Mouse (Mus musculus) lung, embryonic 16.5 days (tissue): ENCODE measurements at regions not wholly inside any gene's neighbourhood (a gene's known extent, or its start where the extent isn't known, plus 50 kb on each side); places are given as distances from the start of the nearest gene placed in this dataset.

Experiments
- ATAC-seq: fragments of 200-750 bp; cut with Nextera tagmentation; 2 replicates; pipeline ENCODE4 v1.8.0; 2017; ENCODE audit warnings: low read depth, mild to moderate bottlenecking, moderate library complexity
- H3K27ac ChIP-seq: fragments of 300-500 bp; sonication (generic); 2 replicates; pipeline ENCODE4 v1.5.1; 2014; ENCODE audit warnings: mild to moderate bottlenecking, control low read depth, low read length
- H3K27me3 ChIP-seq: fragments of 300-500 bp; sonication (generic); 2 replicates; pipeline ENCODE4 v1.6.1; 2014; ENCODE audit warnings: low read depth, low read length, mixed read lengths; ENCODE audit not compliant: control insufficient read depth, insufficient read depth
- H3K36me3 ChIP-seq: fragments of 300-500 bp; sonication (generic); 2 replicates; pipeline ENCODE4 v1.6.1; 2014; ENCODE audit warnings: low read length; ENCODE audit not compliant: control insufficient read depth, insufficient read depth
- H3K4me1 ChIP-seq: fragments of 300-500 bp; sonication (generic); replicated peaks from 2 replicates; pipeline ENCODE4 v1.6.1; 2014; ENCODE audit warnings: low read length, mixed read lengths; ENCODE audit not compliant: control insufficient read depth, insufficient read depth
- H3K4me2 ChIP-seq: fragments of 300-500 bp; sonication (generic); 2 replicates; pipeline ENCODE4 v1.6.1; 2014; ENCODE audit warnings: low read depth, low read length, control low read depth
- H3K4me3 ChIP-seq: fragments of 300-500 bp; sonication (generic); 2 replicates; pipeline ENCODE4 v1.5.1; 2014; ENCODE audit warnings: mild to moderate bottlenecking, low read length, control low read depth
- H3K9ac ChIP-seq: fragments of 300-500 bp; sonication (generic); 2 replicates; pipeline ENCODE4 v1.6.1; 2014; ENCODE audit warnings: low read length, control low read depth
- H3K9me3 ChIP-seq: fragments of 300-500 bp; sonication (generic); 2 replicates; pipeline ENCODE4 v1.6.1; 2016; ENCODE audit warnings: low read length; ENCODE audit not compliant: control insufficient read depth
- WGBS: fragments of 180-500 bp; shearing (Covaris S2); extraction: QIAGEN DNeasy Blood & Tissue Kit; methylation state at CpG from one replicate; pipeline ENCODE4 v1.1.7; 2014; 5-methylcytosine and 5-hydroxymethylcytosine counted together

GRCm38 (mm10) chr4:106859476-106859875, 51.0 kb upstream of the Ssbp3 start:
- no peak overlapping the region for H3K4me3 ChIP-seq
- ATAC-seq = peak; percentile 36; the same call in 1 of the 2 replicates
- no peaks in the 10 kb centered on the region for H3K36me3 ChIP-seq
- H3K9me3 ChIP-seq = no peaks in the 10 kb centered on the region
- H3K9ac ChIP-seq = no peak overlapping the region
- H3K27me3 ChIP-seq = no peaks in the 10 kb centered on the region
- no peak overlapping the region for H3K4me2 ChIP-seq
- H3K27ac ChIP-seq = peak overlapping the region; percentile 42
- H3K4me1 ChIP-seq = peaks cover 37% of the 10 kb centered on the region

DNA sequence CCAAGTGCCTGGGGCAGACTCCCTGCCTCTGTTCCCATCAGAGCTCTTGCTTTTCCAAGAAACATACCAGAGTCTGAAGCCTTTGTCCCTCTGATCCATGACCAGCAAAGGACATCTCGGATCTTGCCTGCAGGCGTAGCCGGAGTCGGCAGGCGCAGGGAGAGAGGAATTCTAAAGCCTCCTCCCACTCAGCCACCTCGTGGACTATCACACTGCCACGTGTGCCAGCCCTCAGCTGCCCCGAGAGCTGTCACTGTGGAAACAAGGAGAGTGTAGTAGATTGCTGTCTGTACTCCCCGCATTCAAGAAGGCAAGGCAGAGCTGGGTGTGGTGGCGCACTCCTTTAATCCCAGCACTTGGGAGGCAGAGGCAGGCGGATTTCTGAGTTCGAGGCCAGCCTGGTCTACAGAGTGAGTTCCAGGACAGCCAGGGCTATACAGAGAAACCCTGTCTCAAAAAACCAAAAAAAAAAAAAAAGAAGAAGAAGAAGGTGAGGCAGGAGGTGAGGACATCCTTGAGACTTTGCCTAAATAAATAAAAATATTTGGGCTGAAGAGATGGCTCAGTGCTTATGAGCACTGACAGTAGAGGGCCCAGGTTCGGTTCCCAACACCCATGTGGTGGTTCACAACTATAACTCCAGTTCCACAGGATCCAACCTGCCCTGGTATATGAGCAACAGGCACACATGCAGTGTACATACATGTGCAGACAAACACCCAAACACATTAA, 52.0 kb upstream of the Ssbp3 start:
- H3K4me3 ChIP-seq = no peak overlapping the region
- WGBS = 65% methylated on average over 13 of the region's 13 CpGs
- no peak overlapping the region for H3K9ac ChIP-seq
- H3K4me2 ChIP-seq = no peak overlapping the region
- no peaks in the 10 kb centered on the region for H3K27me3 ChIP-seq
- no peaks in the 10 kb centered on the region for H3K9me3 ChIP-seq
- no peak for ATAC-seq
- H3K27ac ChIP-seq = no peak overlapping the region
- H3K36me3 ChIP-seq = no peaks in the 10 kb centered on the region
- peaks cover 42% of the 10 kb centered on the region for H3K4me1 ChIP-seq

- Histone ChIP-seq H3K9ac (no peak overlapping the region), H3K4me2 (peak overlapping the region; percentile 25; the same call in 1 of the 2 replicates), H3K27me3 (no peaks in the 10 kb centered on the region), H3K9me3 (no peaks in the 10 kb centered on the region), H3K36me3 (no peaks in the 10 kb centered on the region), H3K4me1 (peaks cover 35% of the 10 kb centered on the region), H3K27ac (no peak overlapping the region), H3K4me3 (no peak overlapping the region)
- ATAC-seq = no peak
- 12% methylated on average over 19 of the region's 19 CpGs for WGBS
Measured at GRCm38 (mm10) chr4:106855771-106856170, 51.0 kb upstream of the Acot11 start.

DNA sequence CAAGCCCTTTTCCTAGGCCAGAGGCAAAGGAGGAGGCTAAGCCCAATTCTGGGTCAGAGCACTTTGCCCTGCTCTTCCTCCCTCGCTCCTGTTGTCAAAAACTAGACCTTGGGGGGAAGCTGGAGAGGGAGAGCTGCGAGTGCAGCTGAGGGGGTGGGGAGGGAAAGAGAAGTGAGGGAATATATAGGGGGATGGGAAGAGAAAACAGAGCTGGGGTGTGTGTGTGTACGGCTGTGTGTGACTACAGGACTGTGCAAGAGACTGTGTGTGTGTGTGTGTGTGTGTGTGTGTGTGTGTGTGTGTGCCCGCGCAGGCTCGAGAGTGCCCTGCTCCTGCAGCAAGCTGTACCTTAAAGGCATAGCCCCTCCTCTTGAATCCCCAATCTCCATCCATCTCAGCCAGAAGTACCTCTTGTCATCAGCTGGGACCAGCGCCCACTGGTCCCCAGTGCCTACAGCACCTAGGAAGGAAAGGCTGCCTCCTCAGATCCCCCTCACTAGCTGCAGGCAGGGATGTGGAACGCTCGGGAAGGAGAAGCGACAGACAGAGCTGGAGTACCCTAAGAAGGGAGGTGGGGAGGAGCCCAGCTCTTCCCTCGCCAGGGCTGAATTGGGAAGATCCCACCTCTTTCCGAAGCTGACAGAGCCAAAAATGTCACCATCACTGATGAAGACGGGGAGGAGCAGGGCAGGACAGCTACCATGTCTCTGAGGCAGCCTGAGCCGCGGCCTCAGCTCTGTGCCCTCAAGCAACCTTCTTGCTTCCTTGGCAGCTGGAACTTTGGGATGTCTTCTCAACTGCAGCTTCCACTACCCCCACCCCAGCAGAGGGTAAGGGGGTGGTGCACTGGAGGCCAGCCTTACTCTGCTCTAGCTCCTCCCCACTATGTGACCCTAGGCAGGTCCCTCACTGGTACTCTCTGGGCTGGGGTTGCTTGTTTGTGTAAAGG, 49.8 kb upstream of the Acot11 start:
- peak overlapping the region; percentile 4; the same call in 1 of the 2 replicates for H3K4me2 ChIP-seq
- H3K27ac ChIP-seq = no peak overlapping the region
- H3K9ac ChIP-seq = peak overlapping the region; percentile 5; the same call in 1 of the 2 replicates
- H3K9me3 ChIP-seq = no peaks in the 10 kb centered on the region
- H3K4me3 ChIP-seq = no peak overlapping the region
- H3K36me3 ChIP-seq = no peaks in the 10 kb centered on the region
- WGBS = 22% methylated on average over 15 of the region's 15 CpGs
- ATAC-seq = peak; percentile 54
- H3K27me3 ChIP-seq = no peaks in the 10 kb centered on the region
- peaks cover 32% of the 10 kb centered on the region for H3K4me1 ChIP-seq
